Mouse (Mus musculus) liver, adult 2 months (tissue): ENCODE results near the gene Adamts7. TPM values are rescaled to one million over a fixed set of nuclear protein-coding genes. Genes with fewer than 3 reads are reported as not detected.

Experiments used
- DNase-seq: peaks from one replicate; pipeline ENCODE4 v3.0.0-alpha.2; 2011; ENCODE audit warnings: low read depth, low spot score; ENCODE audit errors: extremely low read depth
- H3K27ac ChIP-seq: fragments of 200-500 bp; replicated peaks from 2 replicates; pipeline ENCODE4 v1.5.1; 2012; ENCODE audit warnings: low read depth, mild to moderate bottlenecking, control low read depth, inconsistent platforms, low read length; ENCODE audit not compliant: insufficient read depth
- H3K27me3 ChIP-seq: fragments of 200-500 bp; 2 replicates; pipeline ENCODE4 v1.6.1; 2012; ENCODE audit warnings: mild to moderate bottlenecking, moderate library complexity, low read length, inconsistent platforms; ENCODE audit not compliant: control insufficient read depth, insufficient read depth
- H3K36me3 ChIP-seq: fragments of 200-500 bp; 2 replicates; pipeline ENCODE4 v1.6.1; 2012; ENCODE audit warnings: low read length, inconsistent platforms; ENCODE audit not compliant: control insufficient read depth, insufficient read depth
- H3K4me1 ChIP-seq: fragments of 200-500 bp; 2 replicates; pipeline ENCODE4 v1.6.1; 2011; ENCODE audit warnings: low read length; ENCODE audit not compliant: control insufficient read depth, insufficient read depth
- H3K4me3 ChIP-seq: fragments of 200-500 bp; 2 replicates; pipeline ENCODE4 v1.5.1; 2011; ENCODE audit warnings: low read depth, mild to moderate bottlenecking, control low read depth, low read length, moderate library complexity; ENCODE audit not compliant: insufficient read depth
- H3K79me2 ChIP-seq: fragments of 200-500 bp; 2 replicates; pipeline ENCODE4 v1.6.1; 2012; ENCODE audit warnings: inconsistent platforms, mild to moderate bottlenecking, low read length, moderate library complexity; ENCODE audit not compliant: control insufficient read depth, insufficient read depth
- H3K9ac ChIP-seq: fragments of 200-500 bp; 2 replicates; pipeline ENCODE4 v1.6.1; 2012; ENCODE audit warnings: low read depth, mild to moderate bottlenecking, control low read depth, inconsistent platforms, low read length
- CTCF ChIP-seq: fragments of 200-500 bp; IDR thresholded peaks from 2 replicates; pipeline ENCODE4 v1.5.1; 2011; ENCODE audit warnings: low read depth, low read length, control low read depth
- POLR2A ChIP-seq: fragments of 200-500 bp; IDR thresholded peaks from 2 replicates; pipeline ENCODE4 v1.6.1; 2011; ENCODE audit warnings: low read length, control low read depth; ENCODE audit not compliant: insufficient read depth; ENCODE audit errors: extremely low read depth
- WGBS: fragments of 180-500 bp; shearing (Covaris S2); methylation state at CpG from one replicate; pipeline ENCODE4 v1.1.7; 2018; 5-methylcytosine and 5-hydroxymethylcytosine counted together
- polyA plus RNA-seq: library from polyadenylated mRNA; depleted of rRNA; stranded (reverse); fragments of >200 nt; gene quantifications from 2 replicates; pipeline ENCODE4 v1.2.3, GENCODE M21; 2012; rRNA removed
- total RNA-seq: library from RNA; depleted of rRNA; stranded (reverse); fragments of >200 nt; gene quantifications from 2 replicates; pipeline ENCODE4 v1.2.3, GENCODE M21; 2014; rRNA removed

Gene Adamts7
- total and polyA plus RNA-seq, 2 experiments, result 2.7 to 21.8 TPM

- Histone ChIP-seq H3K27ac (no peak overlapping the region), H3K79me2 (peaks cover 22% of the 10 kb centered on the region), H3K36me3 (peaks cover 22% of the 10 kb centered on the region), H3K4me1 (peaks cover 34% of the 10 kb centered on the region), H3K27me3 (no peaks in the 10 kb centered on the region), H3K4me3 (no peak overlapping the region), H3K9ac (no peak overlapping the region)
- no peak for DNase-seq
- TF ChIP-seq POLR2A (no peak), CTCF (no peak)
- WGBS, result 99% methylated on average over 2 of the region's 2 CpGs
Observed at GRCm38 (mm10) chr9:90249036-90249435, 86.2 kb downstream of the Adamts7 start.

GRCm38 (mm10) chr9:90250141-90250775 is 87.4 kb downstream of the Adamts7 start:
- Histone ChIP-seq H3K9ac (0 out of 2 replicates have a peak overlapping the region, but pooled peaks have one; percentile 3), H3K4me1 (peaks cover 34% of the 10 kb centered on the region), H3K4me3 (no peak overlapping the region), H3K27me3 (no peaks in the 10 kb centered on the region), H3K79me2 (peaks cover 25% of the 10 kb centered on the region), H3K36me3 (peaks cover 22% of the 10 kb centered on the region), H3K27ac (peak overlapping the region; percentile 14)
- TF ChIP-seq POLR2A, result no peak
- no peak for TF ChIP-seq CTCF
- no peak for DNase-seq
- 41% methylated on average over 5 of the region's 5 CpGs for WGBS

DNA sequence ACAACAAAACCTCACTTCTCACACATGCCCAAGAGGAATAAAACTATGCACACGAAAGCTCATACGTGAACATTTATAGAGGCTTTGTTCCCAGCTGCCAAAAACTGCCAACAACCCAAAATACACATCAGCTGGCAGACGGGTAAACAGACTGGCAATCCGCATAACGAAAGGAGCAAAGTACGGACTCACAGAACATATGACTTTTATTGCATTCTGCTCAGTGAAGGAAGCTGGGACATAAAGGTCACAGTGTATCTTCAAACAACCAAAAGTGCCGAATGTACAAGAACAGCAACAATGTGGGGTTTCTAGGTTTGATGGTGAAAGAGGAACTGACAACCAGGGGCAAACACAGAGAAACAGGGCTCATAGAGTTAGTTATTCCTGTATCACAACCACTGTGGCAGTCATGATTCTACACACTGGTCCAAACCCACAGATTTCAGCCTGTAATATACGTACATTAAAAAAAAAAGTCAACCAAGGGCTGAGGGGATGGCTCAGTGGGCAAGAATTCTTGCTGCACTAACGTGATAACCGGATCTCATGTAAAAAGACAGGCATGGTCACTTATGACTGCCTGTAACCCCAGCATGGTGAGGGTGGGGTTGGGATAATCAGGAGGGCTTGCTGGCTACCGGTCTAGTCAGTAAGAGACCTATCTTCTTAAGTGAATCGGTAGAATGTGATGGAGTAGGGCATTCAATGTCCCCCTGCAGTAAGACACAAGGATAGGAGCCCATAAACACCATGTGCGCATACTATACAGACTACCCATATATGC is 88.3 kb downstream of the Adamts7 start:
- peak overlapping the region; percentile 69 for H3K27ac ChIP-seq
- TF ChIP-seq POLR2A, result no peak
- TF ChIP-seq CTCF, result no peak
- DNase-seq, result peak; percentile 96
- no peak overlapping the region for H3K4me3 ChIP-seq
- WGBS, result 40% methylated on average over 13 of the region's 13 CpGs
- H3K36me3 ChIP-seq, result peaks cover 19% of the 10 kb centered on the region
- H3K4me1 ChIP-seq, result peaks cover 34% of the 10 kb centered on the region
- H3K27me3 ChIP-seq, result no peaks in the 10 kb centered on the region
- H3K9ac ChIP-seq, result no peak overlapping the region
- H3K79me2 ChIP-seq, result peaks cover 25% of the 10 kb centered on the region

DNA sequence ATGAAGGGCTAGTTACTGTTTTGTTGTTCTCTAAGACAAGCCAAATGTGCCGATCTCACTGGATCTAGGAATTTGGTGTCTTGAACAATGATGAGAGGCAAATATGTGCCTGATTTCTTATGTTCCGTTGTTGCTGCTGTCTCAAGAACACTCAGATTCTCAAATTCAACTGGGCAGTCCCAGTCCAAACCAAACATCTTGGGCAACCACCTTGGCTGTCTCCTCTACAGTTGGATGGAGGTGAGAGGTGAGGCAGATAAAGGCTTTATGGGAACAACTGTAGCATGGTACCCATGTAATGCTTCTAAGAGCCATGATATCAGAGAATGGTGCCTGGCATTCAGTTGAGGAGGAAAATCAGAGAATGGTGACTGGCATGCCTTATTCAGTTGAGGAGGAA is 90.3 kb downstream of the Adamts7 start:
- peaks cover 13% of the 10 kb centered on the region for H3K36me3 ChIP-seq
- H3K4me3 ChIP-seq, result no peak overlapping the region
- peaks cover 39% of the 10 kb centered on the region for H3K4me1 ChIP-seq
- 57% methylated on average over 2 of the region's 2 CpGs for WGBS
- H3K27me3 ChIP-seq, result no peaks in the 10 kb centered on the region
- no peak overlapping the region for H3K9ac ChIP-seq
- peaks cover 37% of the 10 kb centered on the region; the same call in 1 of the 2 replicates for H3K79me2 ChIP-seq
- TF ChIP-seq POLR2A (no peak), CTCF (no peak)
- DNase-seq, result peak; percentile 75
- peak overlapping the region; percentile 69 for H3K27ac ChIP-seq

- H3K4me1 ChIP-seq, result peaks cover 44% of the 10 kb centered on the region
- DNase-seq, result no peak
- peaks cover 36% of the 10 kb centered on the region; the same call in 1 of the 2 replicates for H3K79me2 ChIP-seq
- no peaks in the 10 kb centered on the region for H3K27me3 ChIP-seq
- no peak overlapping the region for H3K9ac ChIP-seq
- H3K4me3 ChIP-seq, result no peak overlapping the region
- WGBS, result 68% methylated on average over 6 of the region's 6 CpGs
- H3K27ac ChIP-seq, result no peak overlapping the region
- no peak for TF ChIP-seq POLR2A
- TF ChIP-seq CTCF, result no peak
- peaks cover 3% of the 10 kb centered on the region; the same call in 1 of the 2 replicates for H3K36me3 ChIP-seq
Observed at GRCm38 (mm10) chr9:90255844-90256405, 93.1 kb downstream of the Adamts7 start.

DNA sequence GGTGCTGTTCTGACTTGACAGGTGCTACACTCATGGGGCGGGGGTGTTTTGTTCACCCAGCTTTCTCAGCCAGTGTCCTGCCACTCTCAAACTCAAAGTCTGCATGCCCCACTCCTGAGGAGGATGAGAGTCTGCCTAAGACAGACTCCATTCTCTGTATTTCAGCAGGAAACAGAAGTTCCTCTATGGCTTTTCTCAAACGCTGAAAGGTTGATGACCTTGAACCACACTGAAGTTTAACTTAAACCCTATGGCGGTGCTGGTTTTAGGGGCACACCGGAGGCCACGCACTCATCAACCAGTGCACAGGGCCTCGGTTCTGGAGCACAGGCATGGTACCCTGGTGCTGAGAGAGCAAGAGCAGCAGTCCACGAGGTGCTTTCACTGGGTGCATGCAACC is 94.4 kb downstream of the Adamts7 start:
- no peak overlapping the region for H3K9ac ChIP-seq
- TF ChIP-seq CTCF (no peak), POLR2A (no peak)
- H3K4me3 ChIP-seq, result no peak overlapping the region
- H3K4me1 ChIP-seq, result peaks cover 44% of the 10 kb centered on the region
- DNase-seq, result no peak
- peaks cover 36% of the 10 kb centered on the region; the same call in 1 of the 2 replicates for H3K79me2 ChIP-seq
- no peak overlapping the region for H3K27ac ChIP-seq
- no peaks in the 10 kb centered on the region for H3K27me3 ChIP-seq
- peaks cover 3% of the 10 kb centered on the region; the same call in 1 of the 2 replicates for H3K36me3 ChIP-seq
- 65% methylated on average over 7 of the region's 7 CpGs for WGBS

Other genes starting within 250 kb of the Adamts7 start
- 551 and 607 TPM in 2 replicates for gene Ctsh, start 108.9 kb upstream of the Adamts7 start, total RNA-seq
- 109 and 194 TPM in 2 replicates for gene Ctsh, start 108.9 kb upstream of the Adamts7 start, polyA plus RNA-seq
- 144 and 161 TPM in 2 replicates for gene Morf4l1, start 48.3 kb upstream of the Adamts7 start, total RNA-seq
- gene Morf4l1, start 48.3 kb upstream of the Adamts7 start, polyA plus RNA-seq, result 56.1 and 67.4 TPM in 2 replicates
- gene Tbc1d2b, start 107.7 kb downstream of the Adamts7 start, total RNA-seq, result 14.1 and 22.1 TPM in 2 replicates
- 12.7 and 16.9 TPM in 2 replicates for gene Tbc1d2b, start 107.7 kb downstream of the Adamts7 start, polyA plus RNA-seq